Mouse (Mus musculus) spleen, embryonic (tissue): ENCODE measurements around the gene Col6a3.

Experiments used
- CTCF ChIA-PET: fragments of 350-600 bp; sonication (Branson Sonifier 250); formaldehyde crosslinking; loops from one replicate; lab custom pipeline; 2022; lab: Charles Lee

Gene Col6a3

DNA sequence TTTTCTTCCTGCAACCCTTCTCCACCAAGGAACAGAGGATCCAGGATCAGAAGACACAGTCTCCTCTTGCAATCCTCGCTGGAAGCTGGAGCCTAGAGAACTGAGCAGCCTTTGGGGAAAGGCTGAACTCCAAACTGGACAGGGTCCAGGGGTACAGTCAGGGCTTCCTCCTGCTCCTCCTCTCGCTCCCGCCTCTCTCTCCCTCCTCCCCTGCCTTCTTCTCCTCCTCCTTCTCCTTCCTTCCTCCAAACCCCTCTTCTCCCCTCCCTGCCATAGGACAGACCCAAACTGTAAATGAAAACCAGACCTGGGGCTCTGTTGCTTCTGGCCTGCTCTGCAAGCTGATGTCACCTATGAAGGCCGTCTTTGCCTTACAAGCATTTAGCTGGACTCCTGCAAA, at the start of gene Col6a3:
Col6a3 (minus strand) TSS at position 136 of the 400 bp plus-strand sequence.
- CTCF ChIA-PET, result no interaction called here

DNA sequence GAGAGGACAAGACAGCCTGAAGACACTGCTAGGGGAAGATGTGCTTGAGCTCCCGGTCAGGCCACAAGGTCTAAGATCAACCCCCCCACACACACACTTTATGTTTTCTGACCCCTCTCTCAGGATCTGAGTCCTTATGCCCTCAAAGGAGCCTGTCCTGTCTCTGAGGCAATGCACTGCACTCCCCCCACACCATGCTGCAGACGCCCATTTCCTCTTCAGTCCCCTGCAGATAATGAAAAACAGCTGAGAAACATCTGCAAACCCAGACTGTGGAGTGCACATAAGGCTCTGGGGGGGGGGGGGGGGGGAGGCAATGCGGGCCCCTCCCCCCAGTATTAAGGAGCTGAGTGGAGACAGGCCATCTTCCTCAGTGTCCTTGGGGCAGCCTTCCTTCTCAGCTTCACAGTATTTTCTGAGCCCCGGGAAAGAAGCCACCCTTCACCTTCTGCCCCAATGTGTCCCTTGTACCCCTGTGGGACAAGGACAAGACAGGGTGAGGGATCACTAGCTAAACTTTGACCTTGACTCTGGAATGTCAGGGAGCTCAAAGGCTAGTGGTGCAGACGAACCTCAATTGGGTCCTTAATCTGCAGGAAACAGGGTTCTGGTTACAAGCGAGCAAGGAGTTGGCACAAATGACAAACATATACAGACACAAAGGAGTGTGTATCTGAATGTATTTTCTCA, 42.1 kb upstream of the Col6a3 start:
- CTCF ChIA-PET, result no interaction called here

DNA sequence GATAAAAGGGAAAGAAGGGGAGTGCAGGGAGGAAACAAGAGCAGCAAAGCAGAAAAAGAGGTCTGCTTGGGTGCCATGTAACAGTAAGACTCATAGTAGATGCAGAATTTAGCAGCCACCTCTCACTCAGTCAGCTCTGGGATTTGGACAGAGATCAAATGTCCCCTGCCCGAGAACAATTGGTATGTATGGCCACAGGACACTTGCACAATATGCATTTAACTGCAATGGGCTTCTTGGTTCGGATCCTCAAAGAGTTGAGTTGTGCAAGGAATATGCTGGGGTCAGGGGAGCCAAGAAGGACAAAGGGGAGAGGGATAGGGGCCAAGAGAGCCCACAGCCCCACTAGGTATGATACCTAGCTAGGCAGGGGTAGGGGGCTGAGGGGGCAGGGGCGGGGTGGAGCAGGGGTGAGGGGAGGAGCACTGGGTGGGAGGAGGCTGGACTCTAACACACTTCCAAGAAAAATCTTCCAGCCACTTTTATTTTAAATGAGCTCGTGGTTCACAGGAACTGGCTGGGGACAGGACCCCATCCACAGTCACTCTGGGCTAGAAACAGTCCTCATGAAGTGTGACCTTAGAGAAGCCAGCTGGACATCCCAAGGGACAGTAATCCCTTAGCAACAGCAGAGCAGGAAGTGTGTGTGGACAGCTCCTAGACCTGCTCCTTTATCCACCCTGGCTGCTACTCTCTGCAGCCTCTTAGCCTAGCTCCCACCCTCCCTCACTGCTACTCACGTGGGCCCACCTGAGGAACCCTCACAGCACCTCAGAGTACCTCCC, 32.9 kb upstream of the Col6a3 start:
- CTCF ChIA-PET, result no interaction called here

DNA sequence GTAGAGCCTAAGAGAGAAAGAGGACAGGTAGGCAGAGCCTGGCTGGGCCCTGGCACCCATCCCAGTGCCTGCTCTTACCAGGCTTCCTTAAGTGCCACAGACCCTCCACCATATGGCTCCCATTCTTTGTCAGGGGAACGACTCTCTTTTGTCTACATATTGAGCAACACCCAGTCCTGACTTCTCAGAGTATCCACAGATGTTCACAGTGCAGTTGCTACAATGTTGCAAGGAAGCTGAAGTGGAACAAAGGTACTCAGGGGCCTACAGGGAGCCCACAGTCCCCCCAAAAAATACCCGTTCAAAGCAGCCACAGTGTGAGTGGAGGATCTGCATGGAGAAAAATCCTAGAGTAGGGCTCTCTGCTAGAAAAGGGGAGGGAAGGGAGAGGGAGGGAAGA, 32.2 kb upstream of the Col6a3 start:
- CTCF ChIA-PET, result no interaction called here

DNA sequence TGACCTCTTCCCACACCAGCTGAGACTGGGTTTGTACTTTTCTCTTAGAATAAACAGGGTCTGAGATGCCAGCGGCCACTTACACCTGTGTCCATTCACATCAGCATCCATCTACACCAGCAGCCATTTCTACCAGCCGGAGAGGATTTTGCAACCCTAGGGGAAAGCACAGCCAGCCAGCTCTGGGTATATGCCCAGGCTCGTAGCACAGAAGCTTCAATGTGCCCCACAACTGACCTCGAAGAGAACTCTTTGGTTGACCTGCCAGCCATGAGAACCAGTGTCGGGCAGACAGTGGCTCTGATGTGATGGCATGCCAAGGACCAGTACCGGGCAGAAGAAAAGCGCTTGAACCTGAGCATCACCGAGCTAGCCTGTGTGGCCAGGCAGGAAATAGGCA, 31.6 kb upstream of the Col6a3 start:
- CTCF ChIA-PET, result no interaction called here

DNA sequence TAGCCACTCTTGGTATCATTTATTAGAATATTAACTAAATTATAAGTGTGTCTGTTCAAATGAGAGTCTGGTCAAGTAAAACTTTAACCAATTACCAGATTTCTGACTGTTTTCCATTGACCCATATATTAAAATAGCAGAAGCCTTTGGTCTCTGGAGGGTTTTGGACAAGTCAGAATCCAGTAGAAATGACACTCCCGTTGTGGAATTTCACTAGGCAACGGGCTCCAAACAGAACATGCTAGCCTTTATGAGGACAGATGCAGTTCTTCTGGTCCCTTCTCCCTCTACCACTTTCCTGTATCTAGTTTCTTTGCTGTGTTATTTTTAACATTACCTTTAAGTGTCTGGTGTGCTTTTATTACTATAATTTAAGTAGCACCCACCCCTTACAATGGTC, 26.8 kb upstream of the Col6a3 start:
- CTCF ChIA-PET, result no interaction called here

DNA sequence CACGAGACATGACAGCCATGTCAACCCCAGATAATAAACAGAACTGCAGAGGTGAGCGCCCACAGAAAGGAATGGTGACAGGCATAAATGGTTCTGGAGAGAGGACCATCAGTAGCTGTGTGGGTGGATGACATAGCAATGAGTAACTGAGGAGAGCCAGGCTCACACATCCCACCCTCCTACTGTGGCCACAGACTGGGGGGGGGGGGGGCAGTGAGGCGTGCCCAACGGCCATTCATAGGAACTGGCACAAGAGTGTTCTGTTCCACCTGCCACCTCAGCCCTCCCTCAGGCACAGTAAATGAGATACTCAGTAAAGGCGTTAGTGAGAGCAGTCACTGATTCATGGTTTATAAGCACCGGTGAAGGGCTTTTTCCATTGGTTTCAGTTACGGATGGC, 23.0 kb upstream of the Col6a3 start:
- CTCF ChIA-PET, result no interaction called here

DNA sequence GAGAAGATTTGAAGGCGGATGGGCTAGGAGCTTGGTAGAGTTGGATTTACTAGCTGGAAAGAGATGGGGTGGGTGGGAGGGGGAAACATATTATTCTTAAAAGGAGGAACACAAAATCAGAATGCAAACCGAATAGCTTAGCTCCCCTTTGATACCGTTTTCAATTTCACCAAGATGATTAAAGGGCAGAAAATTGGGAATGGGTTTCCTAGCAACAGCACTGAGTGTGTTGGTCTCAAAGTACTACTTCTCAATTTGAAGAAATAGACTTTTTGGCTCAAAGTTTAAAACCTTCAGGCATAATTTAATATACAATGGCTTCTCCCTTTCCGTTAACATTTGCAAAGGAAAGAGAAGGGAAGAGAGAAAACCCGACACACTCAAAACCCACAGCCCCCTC, 12.1 kb upstream of the Col6a3 start:
- CTCF ChIA-PET, result no interaction called here

DNA sequence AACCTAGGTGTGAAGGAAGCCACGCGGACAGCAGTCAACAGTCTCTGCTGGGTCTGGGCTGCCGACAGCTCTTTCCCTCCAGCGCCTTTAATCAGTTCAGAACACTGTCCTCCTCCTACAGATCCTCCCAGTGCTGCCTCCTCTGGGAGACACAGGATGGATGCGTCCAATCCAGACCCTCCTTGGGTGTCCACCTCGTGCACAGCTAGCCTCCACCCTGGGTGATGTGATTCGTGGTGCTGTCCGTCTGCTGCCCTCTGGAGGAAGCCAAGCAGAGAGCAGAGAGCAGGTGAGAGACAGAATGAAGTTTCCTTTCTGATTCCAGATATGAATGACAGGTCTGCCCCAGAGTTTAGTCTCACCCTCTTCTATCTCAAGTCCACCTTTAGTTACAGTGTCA, 6.1 kb upstream of the Col6a3 start:
- CTCF ChIA-PET, result no interaction called here

DNA sequence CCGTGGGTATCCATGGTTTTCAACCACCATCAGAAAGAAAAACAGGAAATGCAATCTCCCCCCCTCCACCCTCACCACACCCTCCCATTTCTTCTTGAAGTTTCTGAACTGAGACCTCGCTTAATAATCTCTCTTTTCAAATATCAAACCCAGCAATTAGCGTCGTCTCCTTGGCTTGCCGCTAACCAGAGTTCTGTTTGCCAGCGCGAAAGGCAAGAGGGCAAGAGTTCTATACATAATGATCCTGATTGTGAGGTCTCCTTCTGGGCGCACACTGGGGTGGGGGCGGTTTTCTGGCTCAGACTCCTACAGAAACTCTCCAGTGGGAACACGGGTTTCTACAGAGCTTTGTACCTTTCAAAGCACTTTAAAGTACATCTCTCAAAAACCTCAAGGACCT, 1.4 kb upstream of the Col6a3 start:
- CTCF ChIA-PET, result interaction anchor here (0.6 kb wide), 1 partner anchor 1956 kb away, joined by 6 read pairs; no protein-coding TSS in a partner anchor

DNA sequence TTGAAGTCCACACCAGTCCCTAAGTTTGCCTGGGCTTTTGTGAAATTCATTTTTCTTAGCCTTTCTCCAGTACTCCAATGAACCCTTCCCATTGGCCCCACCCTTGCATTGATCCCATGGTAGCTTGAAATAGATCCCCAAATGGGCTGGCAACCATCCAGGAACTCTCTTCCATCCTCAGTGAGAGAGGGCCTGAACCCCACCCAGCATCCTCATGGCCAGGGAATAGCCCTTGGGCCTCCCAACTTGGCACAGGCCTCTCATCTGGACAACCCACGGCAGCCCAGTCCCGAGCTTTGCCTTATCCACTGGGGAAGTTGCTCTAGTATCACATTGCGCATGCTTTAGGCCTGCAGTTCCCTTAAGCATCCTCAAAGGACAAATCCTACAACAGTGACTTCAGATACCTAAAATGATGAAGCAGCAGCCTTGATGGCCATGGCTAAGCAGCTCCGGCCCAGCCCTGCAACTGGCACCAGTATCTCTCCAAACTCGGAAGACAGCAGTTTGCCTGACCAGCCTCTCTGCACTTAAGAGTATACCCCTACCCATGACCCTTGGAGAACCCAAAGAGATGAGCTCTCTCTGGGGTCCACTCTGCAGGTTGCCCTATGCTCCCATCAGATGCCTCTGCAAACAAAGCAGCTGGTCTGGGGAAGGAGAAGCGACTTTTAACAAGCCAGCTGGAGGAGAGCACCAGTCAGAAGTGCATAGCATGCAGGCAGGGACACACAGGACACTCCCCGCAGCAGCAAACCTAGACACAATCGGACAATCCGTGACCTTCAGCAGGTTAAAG, 783 bp downstream of the Col6a3 start:
- CTCF ChIA-PET, result no interaction called here

DNA sequence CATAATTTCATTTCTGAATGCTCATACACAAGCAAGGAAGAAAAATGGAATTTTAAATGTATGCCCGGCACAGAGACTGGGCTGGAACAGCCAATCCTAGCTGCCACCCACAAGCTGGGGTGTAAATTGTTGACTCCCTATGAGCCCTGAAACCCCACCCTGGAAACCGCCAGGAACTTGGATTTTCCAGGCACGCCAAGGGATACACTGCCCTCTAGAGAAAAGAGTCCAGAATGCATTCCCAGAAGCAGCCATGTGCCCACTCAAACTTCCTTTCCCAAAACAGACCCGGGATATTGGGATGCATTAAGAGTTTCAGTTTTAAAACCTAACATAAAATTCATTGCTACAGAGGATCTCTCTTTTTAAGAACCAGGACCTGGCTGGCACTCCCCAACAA, 3.5 kb downstream of the Col6a3 start:
- CTCF ChIA-PET, result no interaction called here

DNA sequence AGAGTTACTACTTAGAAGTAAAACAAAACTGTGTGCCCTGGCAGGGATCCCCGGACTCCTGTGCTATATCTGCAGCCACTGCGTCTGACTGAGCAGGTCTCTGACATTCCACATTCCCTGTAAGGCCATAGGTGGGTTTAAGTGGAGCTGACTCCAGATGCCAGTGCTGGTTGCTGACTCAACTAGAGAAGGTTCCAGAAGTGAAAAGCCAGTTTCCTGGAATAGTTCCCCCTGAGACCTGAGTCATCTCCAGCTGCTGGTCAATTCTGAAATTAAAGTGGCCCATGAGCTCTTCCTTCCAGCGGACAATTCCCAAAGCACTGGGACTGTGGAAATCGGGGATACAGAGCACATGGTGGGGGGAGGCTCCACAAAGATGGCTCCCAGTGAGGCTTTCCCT, 5.1 kb downstream of the Col6a3 start:
- CTCF ChIA-PET, result no interaction called here

DNA sequence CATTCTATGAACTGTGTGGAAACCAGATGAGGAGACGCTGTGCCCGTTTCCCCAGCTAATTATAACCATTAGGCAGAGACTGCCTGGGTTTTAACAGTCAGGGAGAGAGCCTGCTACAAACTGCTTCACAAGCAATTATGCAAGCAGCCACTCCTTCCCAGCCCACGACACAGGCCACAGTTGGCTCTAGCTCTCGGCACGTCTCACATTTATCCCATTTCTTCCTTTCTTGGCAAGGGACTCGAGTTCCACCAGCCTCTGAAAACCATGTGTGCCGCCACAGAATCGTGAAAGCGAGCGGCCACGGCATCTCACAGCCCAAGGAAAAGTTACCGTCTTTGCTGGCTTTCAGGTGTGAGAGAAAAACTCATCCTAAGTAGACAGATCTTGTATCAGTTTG, 5.5 kb downstream of the Col6a3 start:
- CTCF ChIA-PET, result no interaction called here

DNA sequence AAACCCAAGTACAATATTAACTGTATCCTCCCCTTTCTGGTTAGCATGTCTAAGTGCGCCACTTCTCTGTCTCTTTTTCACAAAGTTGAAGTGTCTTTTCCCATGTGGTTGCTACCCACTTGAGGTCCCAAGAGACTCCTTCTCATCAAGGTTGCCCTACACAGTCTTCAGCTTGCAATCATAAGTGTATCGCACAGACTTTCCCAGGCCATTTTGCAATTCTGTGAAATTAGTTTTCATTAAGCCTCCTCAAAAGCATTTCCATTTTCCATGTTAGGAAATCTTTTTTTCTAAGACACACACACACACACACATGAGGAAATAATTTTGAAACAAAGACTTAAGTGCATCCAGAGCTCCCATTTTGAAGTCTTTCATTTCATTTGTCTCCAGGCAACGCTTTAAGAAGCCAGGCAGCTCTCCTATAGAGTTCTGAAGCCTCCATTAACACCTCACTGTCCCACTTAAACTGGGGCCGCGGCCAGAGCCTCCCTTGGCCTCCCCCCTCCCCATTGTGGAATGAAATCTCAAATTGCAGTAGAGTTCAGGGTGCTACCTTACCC, 7.5 kb downstream of the Col6a3 start:
- CTCF ChIA-PET, result no interaction called here

DNA sequence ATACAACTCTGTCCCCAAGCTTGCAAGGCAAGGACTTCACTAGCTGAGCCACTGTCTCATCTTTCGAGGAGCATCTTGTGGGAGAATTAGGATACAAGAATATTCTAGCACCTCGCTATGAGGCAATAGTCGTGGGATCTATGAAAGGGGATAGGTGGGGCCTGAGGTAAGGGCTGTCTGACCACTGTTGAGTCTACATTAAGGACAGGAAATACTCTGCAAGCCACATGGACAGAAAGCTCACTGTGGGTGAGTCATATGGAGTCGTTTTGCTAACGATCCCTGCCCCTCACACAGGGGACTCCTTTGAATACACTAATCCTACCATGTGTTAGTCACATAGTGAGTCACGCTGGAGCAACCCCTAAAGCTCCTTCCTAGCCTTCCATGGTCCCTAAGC, 9.1 kb downstream of the Col6a3 start:
- CTCF ChIA-PET, result no interaction called here

DNA sequence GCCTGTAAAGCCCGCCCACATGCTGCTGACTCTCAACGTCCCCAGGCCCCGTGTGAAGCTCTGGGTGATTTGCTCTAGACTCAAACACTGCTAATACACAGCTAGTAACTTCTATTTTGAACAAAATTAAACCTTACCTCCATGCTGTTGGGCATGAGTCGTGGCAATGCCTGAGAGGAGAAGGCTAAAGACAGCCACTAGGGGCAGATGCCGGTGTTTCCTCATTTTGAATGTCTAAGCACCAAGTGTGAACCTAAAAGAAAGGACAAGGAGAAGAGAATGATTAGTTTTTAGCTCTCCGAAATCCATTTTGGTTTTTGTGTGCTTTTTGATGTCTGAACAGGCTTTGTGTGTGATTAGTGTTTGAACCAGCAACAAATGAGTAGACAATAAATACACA, 13.8 kb downstream of the Col6a3 start:
- CTCF ChIA-PET, result no interaction called here

DNA sequence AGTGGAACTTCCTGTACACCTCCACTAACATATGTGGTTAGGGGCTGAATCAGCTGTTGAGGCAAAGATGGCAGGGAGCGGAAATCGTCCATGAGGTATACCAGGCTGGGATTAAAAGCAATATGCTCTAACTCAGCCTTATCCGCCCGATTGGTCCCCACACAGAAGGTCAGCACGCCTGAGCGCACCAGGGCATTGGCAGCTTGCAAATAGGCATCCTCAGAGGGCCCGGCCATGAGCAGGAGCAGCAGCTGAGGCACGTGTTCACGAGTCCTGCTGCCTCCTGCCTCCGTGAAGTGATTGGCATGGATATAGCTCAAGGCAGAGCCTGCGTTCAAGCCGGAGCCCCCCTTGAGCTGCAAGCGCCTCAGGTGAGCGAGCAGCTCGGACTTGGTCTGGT, 30.5 kb downstream of the Col6a3 start:
- CTCF ChIA-PET, result no interaction called here

DNA sequence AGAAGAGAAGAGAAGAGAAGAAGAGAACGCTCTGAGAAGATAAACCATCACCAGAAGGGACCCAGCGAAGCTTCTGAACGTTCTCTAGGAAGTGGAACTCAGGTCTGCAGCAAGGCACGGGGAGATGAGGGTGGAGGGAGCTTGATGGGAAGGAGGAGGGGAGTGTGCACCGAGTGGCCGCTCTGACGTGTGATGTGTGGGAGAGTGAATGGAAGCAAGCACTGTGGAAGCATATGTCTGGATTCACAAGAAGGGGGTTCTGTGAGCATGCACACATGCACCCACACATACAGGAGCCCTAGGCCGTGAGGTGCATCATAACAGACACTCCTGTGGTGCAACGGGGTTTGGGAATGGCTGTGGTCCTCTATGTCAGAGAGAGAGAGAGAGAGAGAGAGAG, 34.8 kb downstream of the Col6a3 start:
- CTCF ChIA-PET, result no interaction called here

DNA sequence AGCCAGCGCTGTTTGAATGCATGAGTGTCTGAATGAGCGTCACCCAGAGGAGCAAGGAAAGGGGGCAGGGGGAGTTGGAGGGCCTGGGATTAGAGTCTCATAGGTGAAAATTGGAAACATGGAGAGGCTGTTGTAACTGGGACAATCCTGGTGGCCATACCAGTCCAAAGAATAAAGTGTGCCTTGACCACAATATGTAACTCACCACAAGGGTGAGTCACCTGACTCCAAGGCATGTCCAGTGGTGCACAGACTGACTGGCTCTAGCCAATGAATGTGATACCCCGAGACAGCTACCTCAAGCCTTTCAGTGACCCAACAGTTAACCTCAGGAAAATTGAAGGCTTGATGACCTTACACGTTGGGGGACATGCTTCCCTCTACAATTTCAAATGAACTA, 40.7 kb downstream of the Col6a3 start:
- CTCF ChIA-PET, result no interaction called here

DNA sequence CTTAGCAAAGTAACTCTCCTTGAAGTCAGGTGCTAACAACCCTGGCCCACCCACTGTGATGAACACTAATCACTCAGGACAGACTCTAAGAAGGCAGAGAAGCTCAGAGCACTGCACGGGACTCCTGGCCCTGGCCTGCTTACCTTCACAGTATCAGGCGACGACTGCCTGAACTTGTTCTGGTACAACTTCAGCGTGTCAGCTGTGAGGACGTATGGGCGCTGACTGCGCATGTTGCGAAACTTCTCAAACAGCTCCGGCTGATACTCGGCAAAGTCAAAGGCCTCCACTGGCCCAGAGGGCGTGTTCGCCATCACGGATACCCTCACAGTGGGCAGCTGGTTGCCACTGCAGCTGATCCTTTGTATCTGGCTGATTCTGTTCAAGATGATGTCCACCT, 42.7 kb downstream of the Col6a3 start:
- CTCF ChIA-PET, result no interaction called here

DNA sequence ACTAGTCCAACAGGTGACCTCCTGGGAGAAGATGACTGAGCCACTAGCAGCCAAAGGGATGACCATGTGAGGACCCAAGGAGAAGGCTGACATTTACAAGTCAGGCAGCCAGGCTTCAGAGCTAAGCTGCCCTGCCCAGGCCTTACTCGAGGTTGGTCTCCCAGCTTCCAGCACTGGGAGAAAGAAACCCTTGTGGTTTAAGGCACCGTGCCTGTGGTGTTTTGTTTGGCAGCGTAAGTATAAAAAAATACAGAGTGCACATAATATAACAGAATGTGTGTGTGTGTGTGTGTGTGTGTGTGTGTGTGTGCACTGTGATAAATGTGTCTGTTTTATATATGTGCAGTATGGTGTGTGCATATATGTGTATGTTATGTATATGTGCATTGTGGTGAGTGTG, 43.3 kb downstream of the Col6a3 start:
- CTCF ChIA-PET, result no interaction called here
